Mouse (Mus musculus) heart, adult 2 months (tissue): ENCODE data around the gene Large1.
"Not testable (repeated sequence)": the region's sequence is repeated elsewhere in the genome, so short reads cannot be mapped to it uniquely, and the experiment has no call there.

Experiments used
- CTCF ChIP-seq: fragments of 200-600 bp; IDR thresholded peaks from 2 replicates; pipeline ENCODE4 v1.8.1; 2022; ENCODE audit warnings: antibody characterized with exemption, mild to moderate bottlenecking, moderate library complexity
- EP300 ChIP-seq: fragments of 200-500 bp; IDR thresholded peaks from 2 replicates; pipeline ENCODE4 v1.6.1; 2011; ENCODE audit warnings: low read depth, low read length, control low read depth; ENCODE audit not compliant: insufficient read depth

- TF ChIP-seq CTCF, EP300: not testable (repeated sequence)
These were observed 275.6 kb downstream of the Large1 start for GRCm38 (mm10) chr8:73077746-73078145.
